Mouse (Mus musculus) liver, embryonic 15.5 days (tissue): ENCODE data around the gene Has3. TPM values are rescaled to one million over a fixed set of nuclear protein-coding genes. Genes with fewer than 3 reads are reported as not detected.
"Not testable (repeated sequence)": the region's sequence is repeated elsewhere in the genome, so short reads cannot be mapped to it uniquely, and the experiment has no call there.

ENCODE experiments used
- ATAC-seq: fragments of 200-750 bp; cut with Nextera tagmentation; 2 replicates; pipeline ENCODE4 v1.8.0; 2017; ENCODE audit warnings: moderate number of reproducible peaks, mild to moderate bottlenecking, moderate library complexity; ENCODE audit not compliant: insufficient read depth
- H3K27ac ChIP-seq: fragments of 300-500 bp; sonication (generic); replicated peaks from 2 replicates; pipeline ENCODE4 v1.5.1; 2015; ENCODE audit warnings: mild to moderate bottlenecking, inconsistent platforms
- H3K27me3 ChIP-seq: fragments of 300-500 bp; sonication (generic); 2 replicates; pipeline ENCODE4 v1.6.1; 2015; ENCODE audit warnings: mild to moderate bottlenecking, inconsistent platforms
- H3K36me3 ChIP-seq: fragments of 300-500 bp; sonication (generic); replicated peaks from 2 replicates; pipeline ENCODE4 v1.6.1; 2015; ENCODE audit warnings: moderate library complexity, mild to moderate bottlenecking, inconsistent platforms
- H3K4me1 ChIP-seq: fragments of 300-500 bp; sonication (generic); replicated peaks from 2 replicates; pipeline ENCODE4 v1.6.1; 2015; ENCODE audit warnings: inconsistent platforms
- H3K4me2 ChIP-seq: fragments of 300-500 bp; sonication (generic); 2 replicates; pipeline ENCODE4 v1.6.1; 2015; ENCODE audit warnings: moderate library complexity, mild to moderate bottlenecking, inconsistent platforms
- H3K4me3 ChIP-seq: fragments of 300-500 bp; sonication (generic); replicated peaks from 2 replicates; pipeline ENCODE4 v1.5.1; 2015; ENCODE audit warnings: mild to moderate bottlenecking, inconsistent platforms
- H3K9ac ChIP-seq: fragments of 300-500 bp; sonication (generic); 2 replicates; pipeline ENCODE4 v1.6.1; 2015; ENCODE audit warnings: moderate library complexity, mild to moderate bottlenecking, inconsistent platforms
- H3K9me3 ChIP-seq: fragments of 300-500 bp; sonication (generic); replicated peaks from 2 replicates; pipeline ENCODE4 v1.6.1; 2016; ENCODE audit warnings: inconsistent platforms
- WGBS: fragments of 180-500 bp; shearing (Covaris S2); methylation state at CpG from one replicate; pipeline ENCODE4 v1.1.7; 2015; ENCODE audit warnings: mixed read lengths; ENCODE audit not compliant: insufficient replicate concordance; 5-methylcytosine and 5-hydroxymethylcytosine counted together
- polyA plus RNA-seq: library from polyadenylated mRNA; unstranded; fragments of >200 nt; fragmentation: Nextera tagmentation; extraction: Ambion mirVana; gene quantifications from 2 replicates; pipeline ENCODE4 v1.2.1, GENCODE M21; 2015

The Has3 gene
- polyA plus RNA-seq, 1 experiment from 2014 or later: 0.01 TPM

DNA sequence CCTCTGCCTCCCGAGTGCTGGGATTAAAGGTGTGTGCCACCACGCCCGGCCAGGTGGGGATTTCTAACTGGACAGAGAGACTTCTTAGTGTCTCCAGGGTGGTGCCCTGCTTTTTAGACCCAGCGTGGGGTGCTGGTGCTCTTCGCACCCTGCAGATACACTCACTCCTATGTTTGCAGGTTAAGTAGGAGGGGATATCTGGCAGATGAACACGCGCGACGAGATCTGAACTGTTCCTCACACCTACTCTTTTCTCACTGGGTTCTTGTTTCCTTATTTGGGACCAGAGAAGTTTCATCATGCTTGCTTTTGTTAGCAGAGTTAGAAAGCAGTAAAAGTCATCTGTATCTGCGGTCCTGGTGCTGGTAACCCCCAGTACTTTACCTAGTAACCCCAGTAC lies 43.6 kb downstream of the Has3 start:
- no peak overlapping the region for H3K27ac ChIP-seq
- no peak overlapping the region for H3K9ac ChIP-seq
- H3K4me1 ChIP-seq: no peaks in the 10 kb centered on the region
- peaks cover 75% of the 10 kb centered on the region for H3K36me3 ChIP-seq
- no peak overlapping the region for H3K4me2 ChIP-seq
- no peaks in the 10 kb centered on the region for H3K27me3 ChIP-seq
- H3K4me3 ChIP-seq: no peak overlapping the region
- H3K9me3 ChIP-seq: no peaks in the 10 kb centered on the region
- no peak for ATAC-seq
- WGBS: 87% methylated on average over 10 of the region's 10 CpGs

DNA sequence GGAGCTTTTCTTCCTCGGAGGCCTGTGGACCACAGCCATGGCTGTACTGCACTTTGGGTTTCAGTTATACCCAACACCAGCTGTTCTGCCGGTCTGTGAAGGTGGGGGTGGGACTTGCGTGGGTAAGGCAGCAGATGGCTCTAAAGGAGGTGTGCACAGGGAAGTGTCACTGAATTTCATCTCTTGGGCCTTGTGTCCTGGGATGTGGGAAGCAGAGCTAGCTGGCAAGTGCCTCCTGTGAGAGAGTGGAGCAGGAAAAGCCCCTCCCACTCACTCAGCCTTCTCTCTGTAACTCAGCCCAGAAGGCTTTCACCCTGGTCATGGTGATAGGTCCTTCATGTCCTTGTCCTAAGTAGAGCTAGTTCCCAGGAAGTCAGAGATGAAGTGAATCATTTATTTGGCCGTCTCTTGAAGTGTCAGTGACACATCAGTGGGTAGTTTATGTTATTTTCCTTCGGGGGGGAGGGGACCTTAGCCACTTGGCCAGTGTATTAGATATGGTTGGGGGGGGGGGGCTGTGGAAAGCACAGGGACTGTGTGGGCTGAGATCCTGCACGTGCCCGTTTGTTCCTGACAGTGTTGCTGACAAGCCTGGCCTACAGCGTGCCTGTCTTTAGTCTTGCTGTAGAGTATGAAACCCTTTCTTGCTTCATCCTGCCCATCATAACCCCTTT lies 49.8 kb downstream of the Has3 start:
- Histone ChIP-seq H3K36me3 (peaks cover 79% of the 10 kb centered on the region), H3K4me3 (no peak overlapping the region), H3K27ac (no peak overlapping the region), H3K4me1 (no peaks in the 10 kb centered on the region), H3K4me2 (no peak overlapping the region), H3K9me3 (no peaks in the 10 kb centered on the region), H3K27me3 (no peaks in the 10 kb centered on the region), H3K9ac (no peak overlapping the region)
- 77% methylated on average over 8 of the region's 8 CpGs for WGBS
- ATAC-seq: no peak

DNA sequence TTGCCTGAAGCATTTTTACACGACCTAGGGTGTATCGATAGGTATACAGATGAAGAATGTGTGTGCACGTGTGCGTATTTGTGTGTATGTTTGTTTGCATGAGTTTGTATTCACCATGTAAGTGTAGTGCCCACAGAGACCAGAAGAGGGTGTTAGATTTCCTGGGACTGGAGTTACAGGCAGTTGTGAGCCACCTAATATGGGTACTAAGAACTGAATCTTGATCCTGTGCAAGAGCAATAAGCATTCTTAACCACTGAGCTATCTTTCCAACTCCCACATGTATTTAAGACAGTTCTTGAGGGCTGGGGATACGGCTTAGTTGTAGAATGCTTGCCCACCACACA lies 50.3 kb downstream of the Has3 start:
- WGBS: 86% methylated on average over 5 of the region's 5 CpGs
- Histone ChIP-seq H3K4me3 (no peak overlapping the region), H3K9me3 (no peaks in the 10 kb centered on the region), H3K4me2 (no peak overlapping the region), H3K36me3 (peaks cover 73% of the 10 kb centered on the region), H3K9ac (no peak overlapping the region), H3K4me1 (no peaks in the 10 kb centered on the region), H3K27ac (no peak overlapping the region), H3K27me3 (no peaks in the 10 kb centered on the region)
- no peak for ATAC-seq

DNA sequence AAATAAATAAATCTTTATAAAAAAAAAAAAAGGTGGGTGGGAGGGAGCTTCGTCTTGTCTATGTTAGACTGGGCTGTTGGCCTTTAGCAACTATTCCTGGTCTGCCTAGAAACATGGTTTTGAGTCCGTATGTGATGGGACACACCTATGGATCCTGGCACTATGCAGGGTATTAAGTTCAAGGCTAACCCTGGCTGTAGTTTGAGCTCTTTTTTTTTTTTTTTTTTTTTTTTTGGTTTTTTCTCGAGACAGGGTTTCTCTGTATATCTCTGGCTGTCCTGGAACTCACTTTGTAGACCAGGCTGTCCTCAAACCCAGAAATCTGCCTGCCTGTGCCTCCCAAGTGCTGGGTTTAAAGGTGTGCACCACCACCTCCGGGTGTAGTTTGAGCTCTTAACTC lies 54.0 kb downstream of the Has3 start:
- no peak overlapping the region for H3K27ac ChIP-seq

DNA sequence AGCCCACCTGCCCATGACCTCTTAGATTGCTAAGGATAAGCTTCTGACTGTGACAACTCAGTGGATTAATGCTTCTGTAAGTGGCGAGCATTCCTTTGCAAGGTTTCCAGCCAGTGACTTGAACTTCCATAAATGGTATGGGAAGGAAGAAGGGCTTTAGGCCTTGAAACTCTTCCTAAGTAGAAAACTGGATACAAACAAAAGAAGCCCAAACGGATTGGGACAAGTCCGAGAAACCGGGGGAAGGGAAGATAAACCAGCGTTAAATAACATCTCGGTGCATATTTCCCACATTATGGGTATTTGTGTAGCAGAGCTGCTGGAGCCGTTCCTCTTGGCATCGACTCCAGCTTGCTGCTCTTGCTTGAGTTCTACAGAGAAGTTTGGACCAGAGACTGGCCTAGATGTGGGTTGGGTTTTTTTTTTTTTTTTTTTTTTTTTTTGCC lies 54.9 kb downstream of the Has3 start:
- Histone ChIP-seq H3K27ac (no peak overlapping the region), H3K9me3 (no peaks in the 10 kb centered on the region), H3K9ac (no peak overlapping the region), H3K27me3 (no peaks in the 10 kb centered on the region), H3K4me2 (no peak overlapping the region), H3K4me3 (no peak overlapping the region), H3K36me3 (peaks cover 28% of the 10 kb centered on the region), H3K4me1 (no peaks in the 10 kb centered on the region)
- ATAC-seq: no peak
- 81% methylated on average over 8 of the region's 8 CpGs for WGBS

More for the DNA sequence above, 54.0 kb downstream of the Has3 start:
- ATAC-seq: no peak
- H3K4me2 ChIP-seq: no peak overlapping the region
- no peak overlapping the region for H3K4me3 ChIP-seq
- no peaks in the 10 kb centered on the region for H3K9me3 ChIP-seq
- WGBS: 62% methylated on average over 4 of the region's 4 CpGs
- H3K9ac ChIP-seq: no peak overlapping the region
- H3K4me1 ChIP-seq: no peaks in the 10 kb centered on the region
- H3K27me3 ChIP-seq: no peaks in the 10 kb centered on the region
- H3K36me3 ChIP-seq: peaks cover 37% of the 10 kb centered on the region

DNA sequence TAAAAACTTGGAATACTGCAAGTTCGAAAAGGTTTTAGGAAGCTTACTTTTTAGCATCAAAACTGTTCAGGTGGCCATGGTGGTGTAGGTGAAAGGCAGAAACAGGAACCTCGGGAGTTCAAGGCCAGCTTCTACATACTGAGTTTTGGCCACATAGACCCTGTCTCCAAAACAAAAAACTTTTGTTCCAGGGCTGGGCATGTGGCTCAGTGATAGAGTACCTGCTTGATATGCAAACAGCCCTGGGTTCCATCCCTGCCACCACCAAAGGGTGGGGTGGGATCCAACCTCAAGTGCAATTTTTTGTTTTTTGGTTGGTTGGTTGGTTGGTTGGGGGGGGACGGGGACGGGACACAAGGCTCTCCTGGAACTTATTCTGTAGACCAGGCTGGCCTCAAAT lies 55.4 kb downstream of the Has3 start:
- Histone ChIP-seq H3K27me3 (no peaks in the 10 kb centered on the region), H3K9ac (no peak overlapping the region), H3K4me2 (no peak overlapping the region), H3K9me3 (no peaks in the 10 kb centered on the region), H3K4me1 (no peaks in the 10 kb centered on the region), H3K27ac (no peak overlapping the region), H3K36me3 (peaks cover 23% of the 10 kb centered on the region), H3K4me3 (no peak overlapping the region)
- no peak for ATAC-seq
- WGBS: 72% methylated on average over 4 of the region's 4 CpGs

DNA sequence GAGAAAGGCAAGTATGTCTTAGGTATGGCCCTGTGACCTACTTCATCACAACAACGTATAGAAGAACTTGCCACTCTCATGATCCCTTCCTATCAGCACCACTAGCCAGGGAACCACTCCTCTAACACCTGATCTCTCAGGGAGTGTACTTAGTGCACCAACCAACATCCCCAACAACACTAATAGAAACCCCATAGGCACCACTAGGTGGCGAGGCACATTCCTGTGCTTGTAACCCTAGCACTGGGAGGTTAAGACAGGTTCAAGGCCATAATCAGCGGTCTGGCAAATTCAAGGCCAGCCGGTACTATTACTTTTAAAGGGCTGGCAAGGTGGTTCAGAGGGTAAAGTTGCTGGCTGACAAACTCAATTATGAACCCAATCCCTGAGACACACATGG lies 57.2 kb downstream of the Has3 start:
- H3K4me3 ChIP-seq: no peak overlapping the region
- no peaks in the 10 kb centered on the region for H3K4me1 ChIP-seq
- H3K27ac ChIP-seq: no peak overlapping the region
- H3K9ac ChIP-seq: no peak overlapping the region
- H3K27me3 ChIP-seq: peaks cover 7% of the 10 kb centered on the region
- H3K9me3 ChIP-seq: no peaks in the 10 kb centered on the region
- no peak overlapping the region for H3K4me2 ChIP-seq
- H3K36me3 ChIP-seq: peaks cover 12% of the 10 kb centered on the region
- no peak for ATAC-seq
- WGBS: 40% methylated on average over 4 of the region's 4 CpGs

DNA sequence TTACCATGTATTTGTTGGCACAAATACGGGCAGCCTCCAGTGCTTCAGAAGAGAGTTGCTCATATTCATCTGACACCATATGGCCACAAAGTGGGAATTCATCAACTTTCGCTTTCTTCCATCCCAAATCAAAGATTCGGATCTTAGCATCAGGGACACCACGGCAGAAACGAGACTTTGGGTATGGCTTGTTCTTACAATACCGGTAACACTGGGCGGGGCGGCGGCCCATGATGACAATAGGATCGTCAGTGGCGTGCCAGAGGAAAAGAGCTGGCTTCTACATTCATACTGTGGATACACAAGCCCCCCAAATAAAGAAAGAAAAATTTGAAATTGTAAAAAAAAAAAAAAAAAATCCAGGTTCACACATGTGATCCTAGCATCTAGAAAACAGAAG lies 58.1 kb downstream of the Has3 start:
- H3K9ac ChIP-seq, ATAC-seq, H3K4me2 ChIP-seq, H3K9me3 ChIP-seq, H3K36me3 ChIP-seq, H3K4me1 ChIP-seq, H3K27ac ChIP-seq, H3K4me3 ChIP-seq: not testable (repeated sequence)
- H3K27me3 ChIP-seq: peaks cover 16% of the 10 kb centered on the region
- WGBS: 79% methylated on average over 11 of the region's 11 CpGs

DNA sequence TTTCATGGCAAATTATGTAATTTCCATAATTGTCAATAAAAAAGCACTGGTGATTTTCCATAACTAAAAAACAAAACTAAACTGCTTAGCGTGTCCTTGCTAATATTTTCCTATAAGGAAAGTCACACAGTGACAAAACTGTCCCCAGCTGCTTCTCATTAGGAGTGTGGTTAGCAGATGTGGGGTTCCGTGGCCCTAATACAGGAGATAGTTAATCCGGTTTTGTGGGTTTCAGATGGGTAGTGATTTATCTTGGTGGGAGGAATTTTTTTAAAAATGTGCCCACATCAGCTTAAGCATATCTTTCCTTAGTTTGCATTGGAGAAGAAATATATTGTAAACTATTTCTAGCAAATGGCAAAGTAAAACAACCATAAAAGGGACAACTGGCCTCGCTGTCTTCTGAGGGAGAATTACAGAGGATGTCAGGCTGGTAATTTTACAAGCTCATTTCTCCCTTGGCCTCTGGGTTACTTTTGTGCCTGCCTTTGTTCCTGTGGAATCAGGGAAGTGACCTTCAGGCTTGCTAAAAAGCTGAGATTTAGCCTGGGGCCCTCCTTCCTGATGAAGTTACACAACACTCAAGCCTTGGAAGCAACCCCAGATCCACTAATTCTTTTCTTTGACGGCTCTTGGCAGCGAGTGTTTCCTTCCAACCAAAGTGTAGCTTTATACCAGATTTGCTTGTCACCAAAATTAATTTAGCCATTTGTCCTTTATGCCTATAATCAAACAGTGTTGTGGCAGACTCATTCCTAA lies 59.3 kb downstream of the Has3 start:
- Histone ChIP-seq H3K27me3 (peaks cover 25% of the 10 kb centered on the region), H3K4me2 (no peak overlapping the region), H3K27ac (no peak overlapping the region), H3K4me1 (0 out of 2 replicates have a peak, but pooled peaks cover 6% of the 10 kb centered on the region), H3K36me3 (no peaks in the 10 kb centered on the region), H3K9ac (no peak overlapping the region), H3K9me3 (no peaks in the 10 kb centered on the region), H3K4me3 (no peak overlapping the region)
- WGBS: 36% methylated on average over 6 of the region's 6 CpGs
- ATAC-seq: no peak

DNA sequence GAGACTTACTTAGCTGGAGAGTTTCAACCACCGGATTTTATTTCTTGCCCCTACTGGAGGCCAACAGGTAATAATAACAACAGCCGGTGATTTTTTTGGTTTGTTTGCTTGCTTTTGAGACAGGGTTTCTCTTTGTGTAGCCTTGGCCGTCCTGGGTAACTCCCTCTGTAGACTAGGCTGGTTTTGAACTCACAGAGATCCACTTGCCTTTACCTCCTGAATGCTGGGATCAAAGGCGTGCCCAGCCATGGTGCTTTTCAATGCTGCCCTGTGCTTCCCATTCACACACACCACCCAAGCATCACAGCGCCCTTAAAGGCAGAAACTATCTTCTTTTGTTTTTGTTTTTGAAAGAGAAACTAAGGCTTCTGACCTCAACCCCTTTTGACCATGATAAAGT lies 59.9 kb downstream of the Has3 start:
- no peak overlapping the region for H3K4me3 ChIP-seq
- no peak overlapping the region for H3K27ac ChIP-seq
- no peak overlapping the region for H3K9ac ChIP-seq
- no peak for ATAC-seq
- peaks cover 8% of the 10 kb centered on the region; the same call in 1 of the 2 replicates for H3K4me1 ChIP-seq
- H3K4me2 ChIP-seq: no peak overlapping the region
- 61% methylated on average over 5 of the region's 5 CpGs for WGBS
- H3K27me3 ChIP-seq: peaks cover 28% of the 10 kb centered on the region
- H3K36me3 ChIP-seq: no peaks in the 10 kb centered on the region
- no peaks in the 10 kb centered on the region for H3K9me3 ChIP-seq

DNA sequence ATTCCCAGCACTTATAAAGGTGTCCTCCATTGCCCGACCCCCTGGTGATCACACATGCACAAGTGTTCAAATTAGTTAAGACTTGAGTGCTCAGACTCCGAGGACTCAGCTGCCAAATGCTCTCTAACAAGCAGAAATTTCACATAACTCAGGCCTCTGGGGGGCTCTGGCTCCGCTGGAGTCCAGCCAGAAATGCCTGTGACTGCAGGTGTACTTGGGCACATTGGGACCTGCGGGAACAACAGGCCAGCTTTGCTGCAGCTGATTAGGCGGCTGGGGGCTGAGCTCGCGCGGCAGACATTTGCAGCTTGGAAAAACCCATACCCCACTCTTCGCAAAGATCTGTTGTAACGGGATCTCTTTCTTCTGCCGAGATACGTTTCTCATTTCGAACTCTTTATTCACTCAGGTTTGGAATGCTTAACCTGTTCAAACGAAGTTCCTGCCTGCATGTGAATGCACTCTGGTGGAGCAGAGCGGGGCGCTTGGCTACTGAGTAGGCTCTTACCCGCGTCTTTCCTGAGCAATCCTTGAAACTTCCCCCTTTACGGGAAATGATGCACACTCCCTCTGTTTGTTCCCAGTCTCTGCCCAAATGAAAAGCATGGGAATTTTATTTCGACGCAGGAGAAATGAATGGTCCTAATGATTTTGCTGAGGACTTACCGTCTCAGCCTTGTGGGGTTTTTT lies 62.5 kb downstream of the Has3 start:
- H3K9ac ChIP-seq: no peak overlapping the region
- H3K27me3 ChIP-seq: peaks cover 54% of the 10 kb centered on the region
- H3K4me3 ChIP-seq: 0 out of 2 replicates have a peak overlapping the region, but pooled peaks have one; percentile 3
- H3K4me1 ChIP-seq: peaks cover 23% of the 10 kb centered on the region
- peak overlapping the region; percentile 45 for H3K4me2 ChIP-seq
- no peak for ATAC-seq
- no peaks in the 10 kb centered on the region for H3K36me3 ChIP-seq
- 16% methylated on average over 22 of the region's 22 CpGs for WGBS
- no peak overlapping the region for H3K27ac ChIP-seq
- no peaks in the 10 kb centered on the region for H3K9me3 ChIP-seq
